Mouse (Mus musculus) liver, embryonic 15.5 days (tissue): ENCODE measurements at regions not wholly inside any gene's neighbourhood (a gene's known extent, or its start where the extent isn't known, plus 50 kb on each side); places are given as distances from the start of the nearest gene placed in this dataset.

ENCODE experiments used
- ATAC-seq: fragments of 200-750 bp; cut with Nextera tagmentation; 2 replicates; pipeline ENCODE4 v1.8.0; 2017; ENCODE audit warnings: moderate number of reproducible peaks, mild to moderate bottlenecking, moderate library complexity; ENCODE audit not compliant: insufficient read depth
- H3K27ac ChIP-seq: fragments of 300-500 bp; sonication (generic); replicated peaks from 2 replicates; pipeline ENCODE4 v1.5.1; 2015; ENCODE audit warnings: mild to moderate bottlenecking, inconsistent platforms
- H3K27me3 ChIP-seq: fragments of 300-500 bp; sonication (generic); 2 replicates; pipeline ENCODE4 v1.6.1; 2015; ENCODE audit warnings: mild to moderate bottlenecking, inconsistent platforms
- H3K36me3 ChIP-seq: fragments of 300-500 bp; sonication (generic); replicated peaks from 2 replicates; pipeline ENCODE4 v1.6.1; 2015; ENCODE audit warnings: moderate library complexity, mild to moderate bottlenecking, inconsistent platforms
- H3K4me1 ChIP-seq: fragments of 300-500 bp; sonication (generic); replicated peaks from 2 replicates; pipeline ENCODE4 v1.6.1; 2015; ENCODE audit warnings: inconsistent platforms
- H3K4me2 ChIP-seq: fragments of 300-500 bp; sonication (generic); 2 replicates; pipeline ENCODE4 v1.6.1; 2015; ENCODE audit warnings: moderate library complexity, mild to moderate bottlenecking, inconsistent platforms
- H3K4me3 ChIP-seq: fragments of 300-500 bp; sonication (generic); replicated peaks from 2 replicates; pipeline ENCODE4 v1.5.1; 2015; ENCODE audit warnings: mild to moderate bottlenecking, inconsistent platforms
- H3K9ac ChIP-seq: fragments of 300-500 bp; sonication (generic); 2 replicates; pipeline ENCODE4 v1.6.1; 2015; ENCODE audit warnings: moderate library complexity, mild to moderate bottlenecking, inconsistent platforms
- H3K9me3 ChIP-seq: fragments of 300-500 bp; sonication (generic); replicated peaks from 2 replicates; pipeline ENCODE4 v1.6.1; 2016; ENCODE audit warnings: inconsistent platforms
- WGBS: fragments of 180-500 bp; shearing (Covaris S2); methylation state at CpG from one replicate; pipeline ENCODE4 v1.1.7; 2015; ENCODE audit warnings: mixed read lengths; ENCODE audit not compliant: insufficient replicate concordance; 5-methylcytosine and 5-hydroxymethylcytosine counted together

- H3K27ac ChIP-seq = no peak overlapping the region
- WGBS = 56% methylated on average over 9 of the region's 9 CpGs
Observed at GRCm38 (mm10) chr8:92427801-92428200, 70.4 kb downstream of the Irx5 start.

GRCm38 (mm10) chr8:92437075-92437663 is 79.7 kb downstream of the Irx5 start:
- H3K4me2 ChIP-seq = no peak overlapping the region
- no peak overlapping the region for H3K9ac ChIP-seq
- no peak overlapping the region for H3K4me3 ChIP-seq
- H3K9me3 ChIP-seq = no peaks in the 10 kb centered on the region
- no peaks in the 10 kb centered on the region for H3K4me1 ChIP-seq
- H3K27ac ChIP-seq = no peak overlapping the region
- WGBS = 77% methylated on average over 15 of the region's 15 CpGs
- ATAC-seq = no peak
- no peaks in the 10 kb centered on the region for H3K36me3 ChIP-seq
- H3K27me3 ChIP-seq = no peaks in the 10 kb centered on the region

More at GRCm38 (mm10) chr8:92427801-92428200, 70.4 kb downstream of the Irx5 start:
- H3K27me3 ChIP-seq = no peaks in the 10 kb centered on the region
- H3K9ac ChIP-seq = no peak overlapping the region
- no peak overlapping the region for H3K4me2 ChIP-seq
- H3K4me3 ChIP-seq = no peak overlapping the region
- no peaks in the 10 kb centered on the region for H3K4me1 ChIP-seq
- H3K9me3 ChIP-seq = no peaks in the 10 kb centered on the region
- no peak for ATAC-seq
- no peaks in the 10 kb centered on the region for H3K36me3 ChIP-seq

GRCm38 (mm10) chr8:92438294-92438693 is 80.9 kb downstream of the Irx5 start:
- Histone ChIP-seq H3K9ac (no peak overlapping the region), H3K36me3 (no peaks in the 10 kb centered on the region), H3K27me3 (no peaks in the 10 kb centered on the region), H3K27ac (no peak overlapping the region), H3K4me3 (no peak overlapping the region), H3K9me3 (no peaks in the 10 kb centered on the region), H3K4me1 (no peaks in the 10 kb centered on the region), H3K4me2 (no peak overlapping the region)
- no peak for ATAC-seq
- 30% methylated on average over 9 of the region's 9 CpGs for WGBS

GRCm38 (mm10) chr8:92439713-92440436 is 82.5 kb downstream of the Irx5 start:
- 47% methylated on average over 9 of the region's 9 CpGs for WGBS
- H3K27ac ChIP-seq = no peak overlapping the region
- H3K9me3 ChIP-seq = no peaks in the 10 kb centered on the region
- no peak overlapping the region for H3K4me2 ChIP-seq
- no peak overlapping the region for H3K9ac ChIP-seq
- no peaks in the 10 kb centered on the region for H3K36me3 ChIP-seq
- no peaks in the 10 kb centered on the region for H3K4me1 ChIP-seq
- H3K27me3 ChIP-seq = no peaks in the 10 kb centered on the region
- no peak overlapping the region for H3K4me3 ChIP-seq
- no peak for ATAC-seq

- Histone ChIP-seq H3K27ac (no peak overlapping the region), H3K4me3 (no peak overlapping the region), H3K4me2 (no peak overlapping the region), H3K9me3 (no peaks in the 10 kb centered on the region), H3K9ac (no peak overlapping the region), H3K36me3 (no peaks in the 10 kb centered on the region), H3K4me1 (no peaks in the 10 kb centered on the region), H3K27me3 (no peaks in the 10 kb centered on the region)
- WGBS = 65% methylated on average over 6 of the region's 6 CpGs
- no peak for ATAC-seq
Observed at GRCm38 (mm10) chr8:92442086-92442485, 84.7 kb downstream of the Irx5 start.

GRCm38 (mm10) chr8:92459291-92459690 is 101.9 kb downstream of the Irx5 start:
- Histone ChIP-seq H3K27me3 (peaks cover 58% of the 10 kb centered on the region), H3K4me1 (no peaks in the 10 kb centered on the region), H3K36me3 (no peaks in the 10 kb centered on the region), H3K4me3 (no peak overlapping the region), H3K4me2 (no peak overlapping the region), H3K27ac (no peak overlapping the region), H3K9me3 (no peaks in the 10 kb centered on the region), H3K9ac (no peak overlapping the region)
- 55% methylated on average over 5 of the region's 5 CpGs for WGBS
- ATAC-seq = no peak

- no peak for ATAC-seq
- no peak overlapping the region for H3K9ac ChIP-seq
- peak overlapping the region; percentile 29 for H3K4me3 ChIP-seq
- no peak overlapping the region for H3K27ac ChIP-seq
- WGBS = 1% methylated on average over 93 of the region's 93 CpGs
- no peaks in the 10 kb centered on the region for H3K9me3 ChIP-seq
- H3K36me3 ChIP-seq = no peaks in the 10 kb centered on the region
- peaks cover 58% of the 10 kb centered on the region for H3K27me3 ChIP-seq
- H3K4me1 ChIP-seq = no peaks in the 10 kb centered on the region
- H3K4me2 ChIP-seq = peak overlapping the region; percentile 50
Observed at GRCm38 (mm10) chr8:92460129-92460953, 102.9 kb downstream of the Irx5 start.

- Histone ChIP-seq H3K9ac (no peak overlapping the region), H3K36me3 (no peaks in the 10 kb centered on the region), H3K4me3 (no peak overlapping the region), H3K27me3 (no peaks in the 10 kb centered on the region), H3K27ac (no peak overlapping the region), H3K4me1 (no peaks in the 10 kb centered on the region), H3K9me3 (no peaks in the 10 kb centered on the region), H3K4me2 (no peak overlapping the region)
- 58% methylated on average over 19 of the region's 19 CpGs for WGBS
- no peak for ATAC-seq
Observed at GRCm38 (mm10) chr8:92469141-92470000, 111.9 kb downstream of the Irx5 start.

- no peak for ATAC-seq
- H3K4me2 ChIP-seq = no peak overlapping the region
- H3K9me3 ChIP-seq = no peaks in the 10 kb centered on the region
- no peaks in the 10 kb centered on the region for H3K36me3 ChIP-seq
- H3K27ac ChIP-seq = no peak overlapping the region
- 48% methylated on average over 7 of the region's 7 CpGs for WGBS
- no peak overlapping the region for H3K9ac ChIP-seq
- no peaks in the 10 kb centered on the region for H3K4me1 ChIP-seq
- H3K4me3 ChIP-seq = no peak overlapping the region
- H3K27me3 ChIP-seq = no peaks in the 10 kb centered on the region
Observed at GRCm38 (mm10) chr8:92472257-92472656, 114.8 kb downstream of the Irx5 start.

- Histone ChIP-seq H3K27ac (no peak overlapping the region), H3K27me3 (no peaks in the 10 kb centered on the region), H3K4me1 (no peaks in the 10 kb centered on the region), H3K9me3 (no peaks in the 10 kb centered on the region), H3K4me2 (no peak overlapping the region), H3K4me3 (no peak overlapping the region), H3K9ac (no peak overlapping the region), H3K36me3 (no peaks in the 10 kb centered on the region)
- 43% methylated on average over 3 of the region's 3 CpGs for WGBS
- no peak for ATAC-seq
Observed at GRCm38 (mm10) chr8:92472817-92473216, 115.4 kb downstream of the Irx5 start.
